Mouse (Mus musculus): Measurements from ENCODE around the gene Tnni1. TPM values are rescaled to one million over a fixed set of nuclear protein-coding genes. Genes with fewer than 3 reads are reported as not detected.

The Tnni1 gene
- polyA plus RNA-seq, 1 experiment from 2014 or later: 0.85 TPM

DNA sequence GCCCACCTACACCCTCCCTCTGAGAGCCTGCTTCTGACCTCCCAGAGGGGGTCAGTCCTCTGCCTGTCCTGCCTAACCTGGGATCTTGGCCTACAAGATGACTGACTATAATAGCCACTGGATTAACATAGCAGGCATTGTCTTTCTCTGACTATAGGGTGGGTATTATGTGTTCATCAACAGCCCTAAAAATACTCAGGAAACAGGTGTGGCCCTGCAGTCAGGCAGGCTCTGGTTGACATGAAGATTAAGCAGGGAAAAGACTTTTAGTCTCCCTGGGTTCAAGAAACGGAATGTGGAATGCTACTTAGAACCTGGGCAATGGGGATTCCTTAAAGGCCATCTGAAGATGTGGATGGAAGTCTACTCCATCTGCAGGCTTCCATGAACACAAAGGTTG is 19.3 kb downstream of the Tnni1 start:
- H3K27ac ChIP-seq: 0 out of 2 replicates have a peak overlapping the region, but pooled peaks have one; percentile 8
- no peak for DNase-seq (ENCODE audit: low spot score)
- no peaks in the 10 kb centered on the region for H3K36me3 ChIP-seq
- H3K4me3 ChIP-seq: no peak overlapping the region
- peaks cover 38% of the 10 kb centered on the region for H3K4me1 ChIP-seq (replicated peaks)
- peaks cover 45% of the 10 kb centered on the region for H3K27me3 ChIP-seq (ENCODE audit: insufficient read depth, poor library complexity, severe bottlenecking)
- no peaks in the 10 kb centered on the region for H3K9me3 ChIP-seq
- WGBS: 81% methylated on average over 1 of the region's 1 CpGs

DNA sequence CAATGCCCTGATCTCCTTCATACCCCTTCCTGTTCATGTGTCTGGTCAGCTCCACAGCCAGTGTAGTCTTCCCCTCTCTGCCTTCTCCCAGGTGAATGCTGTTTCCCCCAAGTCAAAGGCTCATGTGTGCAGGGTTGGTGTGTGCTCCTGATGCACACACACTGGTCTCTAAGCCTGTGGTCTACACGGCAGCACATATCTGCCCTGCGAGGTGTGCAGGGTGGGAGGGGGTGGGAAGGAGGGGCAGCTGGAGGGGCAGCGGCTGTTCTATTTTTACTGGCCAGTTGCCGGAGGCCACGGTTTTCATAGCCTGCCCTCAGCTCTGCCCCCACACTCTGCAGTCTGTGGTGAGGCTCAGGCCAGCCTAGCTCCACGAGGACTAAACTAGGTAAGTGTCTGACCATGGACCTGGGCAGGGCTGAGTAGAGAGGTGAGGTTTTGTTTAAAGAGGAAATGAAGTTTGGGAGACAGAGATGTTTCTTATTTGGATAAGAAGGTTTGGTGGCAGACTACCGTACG is 19.9 kb downstream of the Tnni1 start:
- peaks cover 32% of the 10 kb centered on the region for H3K4me1 ChIP-seq (replicated peaks)
- 72% methylated on average over 8 of the region's 8 CpGs for WGBS
- no peak for DNase-seq (ENCODE audit: low spot score)
- H3K27ac ChIP-seq: peak overlapping the region; percentile 30; the same call in 1 of the 2 replicates
- no peaks in the 10 kb centered on the region for H3K36me3 ChIP-seq
- no peaks in the 10 kb centered on the region for H3K9me3 ChIP-seq
- H3K4me3 ChIP-seq: no peak overlapping the region
- H3K27me3 ChIP-seq (ENCODE audit: insufficient read depth, poor library complexity, severe bottlenecking): peaks cover 44% of the 10 kb centered on the region

- Histone ChIP-seq H3K4me1 (replicated peaks) (peaks cover 20% of the 10 kb centered on the region), H3K4me3 (no peak overlapping the region), H3K36me3 (no peaks in the 10 kb centered on the region), H3K27ac (peak overlapping the region; percentile 43), H3K27me3 (ENCODE audit: insufficient read depth, poor library complexity, severe bottlenecking) (peaks cover 33% of the 10 kb centered on the region), H3K9me3 (no peaks in the 10 kb centered on the region)
- WGBS: 57% methylated on average over 8 of the region's 8 CpGs
- no peak for DNase-seq (ENCODE audit: low spot score)
Measured at GRCm38 (mm10) chr1:135800192-135800950, 21.1 kb downstream of the Tnni1 start.

GRCm38 (mm10) chr1:135807546-135807945 is 28.3 kb downstream of the Tnni1 start:
- 62% methylated on average over 10 of the region's 10 CpGs for WGBS
- H3K27me3 ChIP-seq (ENCODE audit: insufficient read depth, poor library complexity, severe bottlenecking): peaks cover 26% of the 10 kb centered on the region; the same call in 1 of the 2 replicates
- H3K27ac ChIP-seq: no peak overlapping the region
- no peak overlapping the region for H3K4me3 ChIP-seq
- H3K4me1 ChIP-seq (replicated peaks): 0 out of 2 replicates have a peak, but pooled peaks cover under 1% of the 10 kb centered on the region
- no peaks in the 10 kb centered on the region for H3K9me3 ChIP-seq
- no peak for DNase-seq (ENCODE audit: low spot score)
- no peaks in the 10 kb centered on the region for H3K36me3 ChIP-seq

GRCm38 (mm10) chr1:135810180-135810579 is 30.9 kb downstream of the Tnni1 start:
- 74% methylated on average over 2 of the region's 2 CpGs for WGBS
- no peak overlapping the region for H3K27ac ChIP-seq
- no peaks in the 10 kb centered on the region for H3K9me3 ChIP-seq
- H3K4me1 ChIP-seq (replicated peaks): 0 out of 2 replicates have a peak, but pooled peaks cover 6% of the 10 kb centered on the region
- DNase-seq (ENCODE audit: low spot score): no peak
- peaks cover 32% of the 10 kb centered on the region for H3K27me3 ChIP-seq (ENCODE audit: insufficient read depth, poor library complexity, severe bottlenecking)
- H3K4me3 ChIP-seq: no peak overlapping the region
- H3K36me3 ChIP-seq: no peaks in the 10 kb centered on the region

GRCm38 (mm10) chr1:135811016-135811646 is 31.9 kb downstream of the Tnni1 start:
- H3K27me3 ChIP-seq (ENCODE audit: insufficient read depth, poor library complexity, severe bottlenecking): peaks cover 42% of the 10 kb centered on the region
- H3K4me3 ChIP-seq: no peak overlapping the region
- DNase-seq (ENCODE audit: low spot score): peak; percentile 84
- H3K9me3 ChIP-seq: no peaks in the 10 kb centered on the region
- no peak overlapping the region for H3K27ac ChIP-seq
- H3K4me1 ChIP-seq (replicated peaks): 0 out of 2 replicates have a peak, but pooled peaks cover 6% of the 10 kb centered on the region
- no peaks in the 10 kb centered on the region for H3K36me3 ChIP-seq
- WGBS: 35% methylated on average over 7 of the region's 7 CpGs

GRCm38 (mm10) chr1:135812205-135812604 is 33.0 kb downstream of the Tnni1 start:
- DNase-seq (ENCODE audit: low spot score): no peak
- Histone ChIP-seq H3K4me3 (no peak overlapping the region), H3K27me3 (ENCODE audit: insufficient read depth, poor library complexity, severe bottlenecking) (peaks cover 52% of the 10 kb centered on the region), H3K27ac (no peak overlapping the region), H3K4me1 (replicated peaks) (0 out of 2 replicates have a peak, but pooled peaks cover 6% of the 10 kb centered on the region), H3K9me3 (no peaks in the 10 kb centered on the region), H3K36me3 (no peaks in the 10 kb centered on the region)
- WGBS: 88% methylated on average over 3 of the region's 3 CpGs

DNA sequence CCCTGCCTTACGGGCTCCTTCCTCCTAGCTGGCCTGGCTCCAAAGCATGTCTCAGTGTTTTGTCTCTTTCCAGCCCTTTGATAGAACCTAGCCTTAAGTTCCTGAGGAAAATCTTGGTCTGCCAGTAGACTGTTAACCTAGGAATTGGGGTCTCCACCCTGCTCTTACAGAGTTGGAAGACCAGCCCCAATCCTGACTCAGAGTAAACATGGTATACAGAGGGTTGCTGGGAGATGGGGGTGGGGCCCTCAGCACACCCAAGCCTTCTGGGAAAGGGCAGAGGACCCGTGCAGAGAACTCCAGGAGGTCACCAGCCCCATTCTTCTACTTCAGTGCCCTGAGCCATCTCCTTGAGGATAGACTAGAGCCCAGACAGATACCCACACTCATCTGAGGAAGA is 33.4 kb downstream of the Tnni1 start:
- no peak overlapping the region for H3K4me3 ChIP-seq

DNA sequence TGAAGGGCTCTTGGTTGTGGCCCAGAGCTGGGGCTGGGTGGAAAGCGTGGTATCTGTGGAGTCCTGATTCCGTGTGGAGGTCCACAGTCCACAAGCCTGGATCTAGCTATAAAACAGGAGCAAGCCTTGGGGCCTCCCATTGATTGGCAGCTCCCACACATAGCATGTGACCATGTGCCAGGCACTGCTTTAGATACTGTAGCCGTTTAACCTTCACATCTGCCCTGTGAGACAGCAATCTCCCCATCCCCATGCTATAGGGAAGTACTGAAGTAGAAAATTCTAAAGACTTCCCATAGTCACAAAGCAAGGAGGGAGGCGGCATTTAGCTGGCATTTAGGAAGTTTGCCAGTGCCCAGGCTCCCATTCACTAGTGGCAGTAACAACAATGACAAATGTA is 33.8 kb downstream of the Tnni1 start:
- DNase-seq (ENCODE audit: low spot score): no peak
- 74% methylated on average over 4 of the region's 4 CpGs for WGBS

More for the DNA sequence above, 33.4 kb downstream of the Tnni1 start:
- no peak overlapping the region for H3K27ac ChIP-seq
- no peak for DNase-seq (ENCODE audit: low spot score)
- peaks cover 57% of the 10 kb centered on the region for H3K27me3 ChIP-seq (ENCODE audit: insufficient read depth, poor library complexity, severe bottlenecking)
- WGBS: 51% methylated on average over 2 of the region's 2 CpGs
- 0 out of 2 replicates have a peak, but pooled peaks cover 6% of the 10 kb centered on the region for H3K4me1 ChIP-seq (replicated peaks)
- H3K9me3 ChIP-seq: no peaks in the 10 kb centered on the region
- no peaks in the 10 kb centered on the region for H3K36me3 ChIP-seq

GRCm38 (mm10) chr1:135813687-135814395 is 34.6 kb downstream of the Tnni1 start:
- H3K4me3 ChIP-seq: no peak overlapping the region
- WGBS: 85% methylated on average over 5 of the region's 5 CpGs
- no peak for DNase-seq (ENCODE audit: low spot score)
- H3K9me3 ChIP-seq: no peaks in the 10 kb centered on the region
- H3K27ac ChIP-seq: no peak overlapping the region
- peaks cover 66% of the 10 kb centered on the region for H3K27me3 ChIP-seq (ENCODE audit: insufficient read depth, poor library complexity, severe bottlenecking)
- H3K36me3 ChIP-seq: no peaks in the 10 kb centered on the region
- H3K4me1 ChIP-seq (replicated peaks): peaks cover 14% of the 10 kb centered on the region

More for the DNA sequence above, 33.8 kb downstream of the Tnni1 start:
- Histone ChIP-seq H3K9me3 (no peaks in the 10 kb centered on the region), H3K4me3 (no peak overlapping the region), H3K4me1 (replicated peaks) (peaks cover 6% of the 10 kb centered on the region), H3K27ac (no peak overlapping the region), H3K27me3 (ENCODE audit: insufficient read depth, poor library complexity, severe bottlenecking) (peaks cover 60% of the 10 kb centered on the region), H3K36me3 (no peaks in the 10 kb centered on the region)

DNA sequence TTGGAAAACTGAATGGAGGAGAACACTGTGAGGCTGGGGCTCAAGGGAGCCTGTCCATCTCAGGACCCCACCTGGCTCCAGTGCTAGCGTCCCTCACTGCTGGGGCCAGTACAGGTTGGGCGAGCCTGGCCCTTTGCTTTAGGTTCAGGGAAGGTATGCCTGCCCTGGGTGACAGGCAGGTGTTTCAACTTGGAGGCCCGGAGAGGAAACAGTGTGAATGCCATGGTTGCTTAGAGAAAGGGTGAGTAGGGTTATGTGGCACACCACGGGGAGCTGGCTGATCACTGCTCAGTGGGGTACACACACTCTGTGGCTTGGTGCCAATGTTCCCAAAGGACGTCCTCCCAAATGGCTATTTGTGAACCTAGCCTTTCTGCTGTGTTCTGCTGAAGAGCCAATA is 35.3 kb downstream of the Tnni1 start:
- Histone ChIP-seq H3K4me1 (replicated peaks) (peaks cover 20% of the 10 kb centered on the region), H3K27ac (no peak overlapping the region), H3K4me3 (no peak overlapping the region), H3K9me3 (no peaks in the 10 kb centered on the region), H3K27me3 (ENCODE audit: insufficient read depth, poor library complexity, severe bottlenecking) (peaks cover 73% of the 10 kb centered on the region), H3K36me3 (no peaks in the 10 kb centered on the region)
- DNase-seq (ENCODE audit: low spot score): no peak
- WGBS: 86% methylated on average over 5 of the region's 5 CpGs

DNA sequence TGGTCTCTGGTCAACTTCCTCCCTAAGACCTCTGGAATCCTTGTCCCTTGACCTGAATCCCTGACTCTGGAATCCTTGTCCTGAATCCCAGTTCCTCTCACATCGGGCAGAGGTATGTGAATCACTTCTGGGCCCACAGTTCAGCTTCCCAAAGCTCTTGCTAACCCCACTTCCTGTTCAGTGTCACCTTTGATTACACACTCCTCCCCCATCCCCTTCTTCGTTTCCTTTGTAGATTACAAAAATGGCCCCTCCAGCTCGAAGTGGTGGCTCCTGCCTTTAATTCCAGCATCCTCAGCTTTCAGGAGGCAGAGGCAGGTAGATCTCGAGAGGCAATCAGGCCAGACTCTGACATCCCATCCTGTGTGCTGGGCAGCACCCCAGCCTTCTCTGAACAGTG is 38.4 kb downstream of the Tnni1 start:
- peaks cover 36% of the 10 kb centered on the region for H3K4me1 ChIP-seq (replicated peaks)
- H3K27ac ChIP-seq: no peak overlapping the region
- H3K36me3 ChIP-seq: no peaks in the 10 kb centered on the region
- WGBS: 65% methylated on average over 4 of the region's 4 CpGs
- peaks cover 83% of the 10 kb centered on the region for H3K27me3 ChIP-seq (ENCODE audit: insufficient read depth, poor library complexity, severe bottlenecking)
- no peak overlapping the region for H3K4me3 ChIP-seq
- no peak for DNase-seq (ENCODE audit: low spot score)
- H3K9me3 ChIP-seq: no peaks in the 10 kb centered on the region
